Mouse (Mus musculus) cerebellum, postnatal 14 days (tissue): Measurements from ENCODE around the gene Kdelr1.

ENCODE experiments used
- DNase-seq, 2 experiments: peaks; one replicate each; pipeline ENCODE4 v3.0.0; 2021; ENCODE audit warnings: mixed read lengths in 2 of 2

Kdelr1 gene

GRCm38 (mm10) chr7:45872624-45873023 lies at the start of gene Kdelr1:
Kdelr1 (plus strand) TSS chr7:45872772.
- peak; percentile 94 to 96 for DNase-seq

- DNase-seq = no peak
Observed at GRCm38 (mm10) chr7:45824598-45824997, 48.0 kb upstream of the Kdelr1 start, which contains the start of gene Kcnj14. Kcnj14 (minus strand) TSS chr7:45824782.

GRCm38 (mm10) chr7:45826631-45827030 lies 45.9 kb upstream of the Kdelr1 start:
- DNase-seq = peak; percentile 9 to 35

GRCm38 (mm10) chr7:45830427-45831127 lies 42.0 kb upstream of the Kdelr1 start, which contains the start of gene Grwd1:
Grwd1 (minus strand) TSS chr7:45830944.
- DNase-seq = peak; percentile 86 to 89

- no peak for DNase-seq
Observed at GRCm38 (mm10) chr7:45831128-45831525, 41.4 kb upstream of the Kdelr1 start.

- DNase-seq = no peak
Observed at GRCm38 (mm10) chr7:45832428-45832827, 40.1 kb upstream of the Kdelr1 start.

GRCm38 (mm10) chr7:45833148-45833790 lies 39.3 kb upstream of the Kdelr1 start:
- DNase-seq = no peak

GRCm38 (mm10) chr7:45833924-45834323 lies 38.6 kb upstream of the Kdelr1 start:
- DNase-seq = no peak

GRCm38 (mm10) chr7:45842950-45843744 lies 29.4 kb upstream of the Kdelr1 start:
- no peak for DNase-seq

- DNase-seq = no peak
Observed at GRCm38 (mm10) chr7:45848447-45849027, 24.0 kb upstream of the Kdelr1 start.

GRCm38 (mm10) chr7:45850661-45851060 lies 21.9 kb upstream of the Kdelr1 start:
- DNase-seq = no peak

GRCm38 (mm10) chr7:45853089-45853488 lies 19.5 kb upstream of the Kdelr1 start:
- DNase-seq = no peak

- peak; percentile 56 to 66 for DNase-seq
Observed at GRCm38 (mm10) chr7:45856950-45857901, 15.3 kb upstream of the Kdelr1 start.

- no peak for DNase-seq
Observed at GRCm38 (mm10) chr7:45859008-45859407, 13.6 kb upstream of the Kdelr1 start.

- no peak for DNase-seq
Observed at GRCm38 (mm10) chr7:45862804-45863203, 9.8 kb upstream of the Kdelr1 start.

GRCm38 (mm10) chr7:45864435-45864834 lies 8.1 kb upstream of the Kdelr1 start:
- no peak for DNase-seq

- peak; percentile 85 to 92 for DNase-seq
Observed at GRCm38 (mm10) chr7:45865925-45866910, 6.4 kb upstream of the Kdelr1 start.

GRCm38 (mm10) chr7:45867871-45868270 lies 4.7 kb upstream of the Kdelr1 start:
- DNase-seq = peak in 1 of 2 experiments; percentile 35

GRCm38 (mm10) chr7:45869107-45869670 lies 3.4 kb upstream of the Kdelr1 start:
- DNase-seq = peak in 1 of 2 experiments; percentile 36

GRCm38 (mm10) chr7:45869787-45870186 lies 2.8 kb upstream of the Kdelr1 start:
- DNase-seq = peak in 1 of 2 experiments; percentile 40
